Mouse (Mus musculus): ENCODE measurements at regions not wholly inside any gene's neighbourhood (a gene's known extent, or its start where the extent isn't known, plus 50 kb on each side); places are given as distances from the start of the nearest gene placed in this dataset.

DNA sequence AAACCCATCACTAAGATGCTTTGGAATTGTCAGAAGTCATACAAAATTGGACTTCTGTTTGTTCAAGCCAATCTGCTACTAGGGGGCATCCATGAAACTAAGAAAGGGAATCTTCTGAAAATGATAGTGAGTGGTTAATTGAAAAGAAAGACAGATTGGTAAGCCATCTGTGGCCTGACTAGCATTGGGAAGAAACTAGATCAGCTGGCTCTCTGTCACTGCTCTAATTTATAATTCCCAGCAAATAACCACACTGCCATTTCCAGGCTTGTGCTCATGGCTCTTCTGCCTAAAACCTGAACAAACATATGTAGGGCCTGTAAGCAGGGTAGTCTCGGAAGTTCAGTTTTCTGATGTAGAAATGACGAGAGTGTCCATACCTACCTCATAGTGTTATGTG is 569.8 kb downstream of the Pcdh19 start:
- DNase-seq: no peak

DNA sequence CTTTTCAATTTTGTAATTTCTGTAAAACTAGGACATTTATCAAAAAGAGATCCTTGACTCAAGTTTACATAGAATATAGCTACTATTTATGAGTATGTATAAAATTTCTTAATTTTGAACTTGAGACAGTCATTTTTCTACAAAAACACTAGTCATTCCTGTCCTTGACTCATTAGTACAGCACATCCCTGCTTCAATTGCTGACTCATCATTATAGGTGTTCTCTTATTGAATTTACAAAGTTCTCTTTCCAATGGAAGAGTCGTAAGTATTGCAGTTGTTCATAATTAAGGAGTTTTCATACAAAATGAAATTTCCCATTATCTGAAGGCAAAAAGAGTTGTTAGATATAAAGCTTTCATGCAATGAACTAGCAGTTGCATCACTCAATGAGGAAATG is 578.6 kb downstream of the Pcdh19 start:
- no peak for DNase-seq

DNA sequence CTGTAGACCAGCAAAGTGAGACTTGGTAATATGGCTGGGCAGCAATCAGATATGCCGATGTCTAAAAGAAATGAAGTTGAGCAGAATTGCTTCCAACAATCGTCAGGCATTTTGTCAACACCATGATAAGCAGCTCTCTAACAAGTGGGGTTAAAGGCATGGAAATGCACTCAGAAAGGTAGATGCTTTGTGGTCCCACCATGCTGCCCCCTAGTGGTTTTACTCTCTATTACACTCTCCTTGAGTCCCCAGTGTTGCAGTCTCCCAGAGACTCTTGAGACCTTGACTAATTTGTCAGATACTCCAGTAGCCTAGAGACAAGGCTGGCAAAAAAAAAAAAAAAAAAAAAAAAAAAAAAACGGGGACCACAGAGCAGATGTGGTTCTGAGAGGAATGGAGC is 595.8 kb downstream of the Pcdh19 start:
- DNase-seq: no peak

DNA sequence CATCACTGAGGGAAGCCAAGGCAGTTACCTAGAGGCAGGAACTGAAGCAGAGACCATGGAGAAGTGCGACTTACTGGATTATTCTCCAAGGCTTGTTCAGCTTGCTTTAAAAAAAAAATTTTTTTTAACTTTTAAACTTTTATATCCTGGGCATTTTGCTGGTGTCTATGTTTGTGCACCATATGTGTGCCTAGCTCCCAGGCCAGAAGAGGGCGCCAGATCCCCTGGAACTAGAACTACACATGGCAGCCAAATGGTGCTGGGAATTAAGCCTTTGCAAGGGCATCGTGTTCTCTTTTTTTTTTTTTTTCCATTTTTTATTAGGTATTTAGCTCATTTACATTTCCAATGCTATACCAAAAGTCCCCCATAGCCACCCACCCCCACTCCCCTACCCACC is 624.7 kb downstream of the Pcdh19 start:
- DNase-seq: peak; percentile 5 to 51

Data from kidney, postnatal 36 days (tissue).